Mouse (Mus musculus): Measurements from ENCODE around the gene Xdh. TPM values are rescaled to one million over a fixed set of nuclear protein-coding genes. Genes with fewer than 3 reads are reported as not detected.

Xdh gene
- polyA plus RNA-seq, 1 experiment, result 15.6 TPM

DNA sequence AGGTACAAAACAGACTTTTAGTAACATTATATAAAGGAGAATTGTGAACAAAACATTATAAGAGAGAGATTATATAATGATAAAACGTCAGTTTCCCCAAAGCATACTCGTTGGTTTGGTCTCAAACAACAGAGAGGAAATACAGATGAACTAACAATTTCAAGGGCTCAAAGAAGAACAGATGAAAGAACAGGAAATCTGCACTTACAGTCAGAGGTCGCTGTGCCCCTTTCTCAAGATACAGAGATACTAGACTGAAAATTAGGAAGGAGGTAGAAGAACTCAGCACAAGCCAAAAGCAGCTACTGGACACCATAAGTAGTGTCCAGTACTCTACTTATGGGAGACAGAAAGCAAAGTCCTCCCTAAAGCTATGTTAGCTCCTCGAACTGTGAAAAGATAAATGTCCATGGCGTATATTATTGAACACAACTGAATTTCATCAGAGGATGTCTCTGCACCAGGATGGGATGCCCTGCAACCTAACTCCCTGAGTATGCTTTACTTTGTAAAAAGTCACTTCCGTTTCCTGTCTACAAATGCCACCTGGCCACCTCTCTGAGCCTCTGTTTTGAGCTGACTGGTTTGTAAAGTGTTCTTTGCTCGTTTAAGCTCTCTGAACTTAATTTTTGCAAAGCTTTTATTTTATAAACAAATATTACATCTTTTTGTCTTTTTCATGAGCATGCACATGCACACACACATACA lies 44.8 kb downstream of the Xdh start:
- WGBS, result 28% methylated on average over 7 of the region's 7 CpGs
- no peak for TF ChIP-seq CTCF (IDR thresholded peaks at IDR 0.05; ENCODE audit: extremely low read depth, insufficient read depth, insufficient read length, insufficient replicate concordance)
- no peaks in the 10 kb centered on the region for H3K36me3 ChIP-seq (ENCODE audit: control insufficient read depth, insufficient read depth, low read length)
- no peaks in the 10 kb centered on the region for H3K27me3 ChIP-seq (ENCODE audit: control insufficient read depth, insufficient read depth, low read length)
- no peak overlapping the region for H3K4me3 ChIP-seq (ENCODE audit: extremely low read depth, insufficient read depth, insufficient read length)
- H3K4me1 ChIP-seq (ENCODE audit: control insufficient read depth, insufficient read depth, insufficient read length), result no peaks in the 10 kb centered on the region
- no peak overlapping the region for H3K27ac ChIP-seq (ENCODE audit: insufficient read depth, low read length)
- DNase-seq (ENCODE audit: low read depth in 1 of 2, low spot score in 2 of 2), result peak in 1 of 2 experiments; percentile 19

DNA sequence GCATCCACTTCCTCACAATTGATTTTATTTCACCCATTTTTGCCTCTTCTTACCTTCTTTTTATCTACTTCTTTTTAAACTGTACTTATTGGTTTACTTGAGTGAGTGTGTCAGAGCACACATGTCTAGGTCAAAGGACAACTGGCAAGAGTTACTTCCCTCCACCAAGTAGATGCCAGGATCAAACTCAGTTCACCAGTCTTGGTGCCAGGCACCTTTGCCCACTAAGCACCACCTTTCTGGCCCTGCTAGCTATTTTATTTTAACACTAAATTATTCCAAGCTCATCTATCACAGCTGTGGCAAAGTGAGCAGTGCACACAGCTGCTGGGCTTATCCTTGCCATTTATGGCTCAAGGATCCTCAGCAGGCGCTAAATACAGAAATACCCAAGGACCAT lies 46.9 kb downstream of the Xdh start:
- Histone ChIP-seq H3K36me3 (ENCODE audit: control insufficient read depth, insufficient read depth, low read length) (no peaks in the 10 kb centered on the region), H3K27me3 (ENCODE audit: control insufficient read depth, insufficient read depth, low read length) (no peaks in the 10 kb centered on the region), H3K27ac (ENCODE audit: insufficient read depth, low read length) (no peak overlapping the region), H3K4me3 (ENCODE audit: extremely low read depth, insufficient read depth, insufficient read length) (no peak overlapping the region), H3K4me1 (ENCODE audit: control insufficient read depth, insufficient read depth, insufficient read length) (no peaks in the 10 kb centered on the region)
- WGBS, result 93% methylated on average over 1 of the region's 1 CpGs
- no peak for DNase-seq (ENCODE audit: low read depth in 1 of 2, low spot score in 2 of 2)
- TF ChIP-seq CTCF (IDR thresholded peaks at IDR 0.05; ENCODE audit: extremely low read depth, insufficient read depth, insufficient read length, insufficient replicate concordance) (no peak), POLR2A (IDR thresholded peaks at IDR 0.05; ENCODE audit: low read depth, low read length) (no peak)

DNA sequence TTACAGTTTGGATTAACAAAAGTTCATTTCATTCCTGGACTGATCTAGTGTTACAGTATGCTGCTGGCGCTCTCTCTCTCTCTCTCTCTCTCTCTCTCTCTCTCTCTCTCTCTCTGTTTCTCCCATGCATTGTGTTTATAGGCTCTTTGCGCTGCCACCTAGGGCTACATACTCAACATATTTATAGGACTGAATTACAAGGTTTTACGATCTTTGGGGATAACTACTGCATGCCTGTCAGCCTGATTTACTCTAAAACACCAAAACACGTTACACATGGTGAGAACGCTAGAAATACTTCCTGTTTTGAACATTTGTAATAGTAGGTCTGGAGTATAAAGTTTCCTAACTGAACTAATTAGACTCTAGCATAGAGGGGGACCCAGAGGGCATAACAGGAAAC lies 47.8 kb downstream of the Xdh start:
- Histone ChIP-seq H3K4me1 (ENCODE audit: control insufficient read depth, insufficient read depth, insufficient read length) (no peaks in the 10 kb centered on the region), H3K27ac (ENCODE audit: insufficient read depth, low read length) (0 out of 2 replicates have a peak overlapping the region, but pooled peaks have one; percentile 52), H3K36me3 (ENCODE audit: control insufficient read depth, insufficient read depth, low read length) (no peaks in the 10 kb centered on the region), H3K4me3 (ENCODE audit: extremely low read depth, insufficient read depth, insufficient read length) (no peak overlapping the region), H3K27me3 (ENCODE audit: control insufficient read depth, insufficient read depth, low read length) (no peaks in the 10 kb centered on the region)
- DNase-seq (ENCODE audit: low read depth in 1 of 2, low spot score in 2 of 2), result no peak
- 35% methylated on average over 5 of the region's 5 CpGs for WGBS
- no peak for TF ChIP-seq POLR2A (IDR thresholded peaks at IDR 0.05; ENCODE audit: low read depth, low read length)
- no peak for TF ChIP-seq CTCF (IDR thresholded peaks at IDR 0.05; ENCODE audit: extremely low read depth, insufficient read depth, insufficient read length, insufficient replicate concordance)

DNA sequence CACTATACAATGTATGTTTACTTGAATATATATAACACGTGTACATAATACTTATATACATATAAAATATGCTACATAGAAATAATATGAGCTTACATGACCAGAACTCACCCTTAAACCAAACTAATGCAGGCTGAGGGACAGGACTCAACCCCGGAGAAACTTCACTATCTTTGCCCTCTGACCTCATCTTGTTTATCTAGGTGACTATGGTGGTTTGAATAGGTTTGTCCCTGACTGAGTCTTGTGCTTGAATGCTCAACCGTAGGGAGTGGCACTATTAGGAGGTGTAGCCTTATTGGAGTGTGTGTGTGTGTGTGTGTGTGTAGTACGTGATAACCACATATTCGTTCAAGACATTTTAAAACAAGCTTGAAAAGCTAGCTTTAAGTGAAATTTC lies 55.6 kb downstream of the Xdh start:
- TF ChIP-seq CTCF (IDR thresholded peaks at IDR 0.05; ENCODE audit: extremely low read depth, insufficient read depth, insufficient read length, insufficient replicate concordance) (no peak), POLR2A (IDR thresholded peaks at IDR 0.05; ENCODE audit: low read depth, low read length) (no peak)
- Histone ChIP-seq H3K4me1 (ENCODE audit: control insufficient read depth, insufficient read depth, insufficient read length) (no peaks in the 10 kb centered on the region; the same call in none of the 2 replicates), H3K27me3 (ENCODE audit: control insufficient read depth, insufficient read depth, low read length) (no peaks in the 10 kb centered on the region), H3K36me3 (ENCODE audit: control insufficient read depth, insufficient read depth, low read length) (no peaks in the 10 kb centered on the region), H3K27ac (ENCODE audit: insufficient read depth, low read length) (no peak overlapping the region), H3K4me3 (ENCODE audit: extremely low read depth, insufficient read depth, insufficient read length) (no peak overlapping the region)
- 86% methylated on average over 5 of the region's 5 CpGs for WGBS
- DNase-seq (ENCODE audit: low read depth in 1 of 2, low spot score in 2 of 2), result no peak

GRCm38 (mm10) chr17:73893822-73894221 lies 56.2 kb downstream of the Xdh start:
- no peak overlapping the region for H3K4me3 ChIP-seq (ENCODE audit: extremely low read depth, insufficient read depth, insufficient read length)
- TF ChIP-seq CTCF (IDR thresholded peaks at IDR 0.05; ENCODE audit: extremely low read depth, insufficient read depth, insufficient read length, insufficient replicate concordance), result no peak
- no peak for TF ChIP-seq POLR2A (IDR thresholded peaks at IDR 0.05; ENCODE audit: low read depth, low read length)
- H3K36me3 ChIP-seq (ENCODE audit: control insufficient read depth, insufficient read depth, low read length), result no peaks in the 10 kb centered on the region
- no peak for DNase-seq (ENCODE audit: low read depth in 1 of 2, low spot score in 2 of 2)
- no peaks in the 10 kb centered on the region for H3K27me3 ChIP-seq (ENCODE audit: control insufficient read depth, insufficient read depth, low read length)
- no peak overlapping the region for H3K27ac ChIP-seq (ENCODE audit: insufficient read depth, low read length)
- 68% methylated on average over 4 of the region's 4 CpGs for WGBS
- H3K4me1 ChIP-seq (ENCODE audit: control insufficient read depth, insufficient read depth, insufficient read length), result no peaks in the 10 kb centered on the region; the same call in none of the 2 replicates

GRCm38 (mm10) chr17:73893207-73893606 lies 56.8 kb downstream of the Xdh start:
- TF ChIP-seq CTCF (IDR thresholded peaks at IDR 0.05; ENCODE audit: extremely low read depth, insufficient read depth, insufficient read length, insufficient replicate concordance), result no peak
- WGBS, result 25% methylated on average over 10 of the region's 10 CpGs
- Histone ChIP-seq H3K4me3 (ENCODE audit: extremely low read depth, insufficient read depth, insufficient read length) (no peak overlapping the region), H3K36me3 (ENCODE audit: control insufficient read depth, insufficient read depth, low read length) (no peaks in the 10 kb centered on the region), H3K27me3 (ENCODE audit: control insufficient read depth, insufficient read depth, low read length) (no peaks in the 10 kb centered on the region), H3K4me1 (ENCODE audit: control insufficient read depth, insufficient read depth, insufficient read length) (no peaks in the 10 kb centered on the region; the same call in none of the 2 replicates), H3K27ac (ENCODE audit: insufficient read depth, low read length) (no peak overlapping the region)
- DNase-seq (ENCODE audit: low read depth in 1 of 2, low spot score in 2 of 2), result peak in 1 of 2 experiments; percentile 28

- no peak for DNase-seq (ENCODE audit: low read depth in 1 of 2, low spot score in 2 of 2)
- H3K36me3 ChIP-seq (ENCODE audit: control insufficient read depth, insufficient read depth, low read length), result no peaks in the 10 kb centered on the region
- no peak overlapping the region for H3K4me3 ChIP-seq (ENCODE audit: extremely low read depth, insufficient read depth, insufficient read length)
- TF ChIP-seq POLR2A (IDR thresholded peaks at IDR 0.05; ENCODE audit: low read depth, low read length), result no peak
- no peak for TF ChIP-seq CTCF (IDR thresholded peaks at IDR 0.05; ENCODE audit: extremely low read depth, insufficient read depth, insufficient read length, insufficient replicate concordance)
- WGBS, result 71% methylated on average over 1 of the region's 1 CpGs
- H3K27me3 ChIP-seq (ENCODE audit: control insufficient read depth, insufficient read depth, low read length), result no peaks in the 10 kb centered on the region
- no peak overlapping the region for H3K27ac ChIP-seq (ENCODE audit: insufficient read depth, low read length)
- no peaks in the 10 kb centered on the region; the same call in none of the 2 replicates for H3K4me1 ChIP-seq (ENCODE audit: control insufficient read depth, insufficient read depth, insufficient read length)
Observed at GRCm38 (mm10) chr17:73891590-73891989, 58.4 kb downstream of the Xdh start.
